Mouse (Mus musculus): ENCODE data around the gene Scgb2b18.
"Not testable (repeated sequence)": the region's sequence is repeated elsewhere in the genome, so short reads cannot be mapped to it uniquely, and the experiment has no call there.

The Scgb2b18 gene

DNA sequence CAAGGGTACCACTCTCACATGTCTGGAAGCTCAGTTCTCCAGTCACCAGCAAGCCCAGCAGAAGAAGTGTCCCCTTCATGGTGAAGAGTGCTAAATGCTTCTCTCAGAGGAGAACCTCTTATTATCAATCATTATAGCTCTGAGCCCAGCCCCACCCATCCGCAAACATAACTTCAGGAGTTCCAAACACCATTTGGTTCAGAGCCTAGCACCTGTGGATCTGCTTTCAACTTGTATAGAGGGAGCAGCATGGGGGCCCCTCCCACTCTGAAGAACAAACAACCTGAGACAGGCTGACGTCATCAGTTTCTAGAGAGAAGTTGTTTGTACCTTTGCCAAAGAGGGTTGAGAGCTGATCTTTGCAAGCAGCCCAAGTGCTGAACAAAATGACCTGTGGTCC lies at the start of gene Scgb2b18:
TSS of gene Scgb2b18 (minus strand) at position 101 of the 400 bp plus-strand sequence.
- not testable (repeated sequence) for DNase-seq (ENCODE audit: low spot score in 2 of 2)

DNA sequence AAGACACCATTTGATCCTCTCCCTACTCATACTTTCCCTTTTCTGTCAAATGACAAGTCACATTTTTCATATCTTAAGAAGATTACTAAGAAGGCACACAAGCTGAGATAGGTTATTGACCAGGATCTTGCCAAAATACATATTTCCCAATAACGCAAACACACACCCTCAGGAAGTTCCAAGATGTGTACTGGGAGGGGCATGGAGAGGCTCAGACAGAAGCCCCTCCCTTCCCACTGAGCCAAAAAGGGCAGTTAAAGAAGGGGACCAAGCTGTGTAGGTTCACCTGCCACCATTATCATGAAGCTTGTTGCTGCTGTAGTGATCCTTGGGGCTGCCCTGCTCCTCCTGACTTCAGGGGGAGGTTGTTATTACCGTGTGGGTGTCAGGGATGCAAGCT lies 11.6 kb upstream of the Scgb2b18 start, which contains the start of gene Scgb1b18:
TSS of gene Scgb1b18 (plus strand) at position 301 of the 400 bp plus-strand sequence.
- not testable (repeated sequence) for DNase-seq (ENCODE audit: low spot score in 2 of 2)
